Mouse (Mus musculus) lung, postnatal 36 days (tissue): ENCODE measurements around the gene Acnat2.
A peak's percentile ranks its signal among the peaks of the same experiment; 100 is the strongest.
"Not testable (repeated sequence)": the region's sequence is repeated elsewhere in the genome, so short reads cannot be mapped to it uniquely, and the experiment has no call there.

Experiments
- DNase-seq: peaks from one replicate; pipeline ENCODE4 v3.0.0; 2022; ENCODE audit warnings: mixed read lengths

Gene Acnat2

GRCm38 (mm10) chr4:49407957-49408356, at the start of gene Acnat2:
Gene Acnat2 (minus strand): TSS chr4:49408151.
- not testable (repeated sequence) for DNase-seq

DNA sequence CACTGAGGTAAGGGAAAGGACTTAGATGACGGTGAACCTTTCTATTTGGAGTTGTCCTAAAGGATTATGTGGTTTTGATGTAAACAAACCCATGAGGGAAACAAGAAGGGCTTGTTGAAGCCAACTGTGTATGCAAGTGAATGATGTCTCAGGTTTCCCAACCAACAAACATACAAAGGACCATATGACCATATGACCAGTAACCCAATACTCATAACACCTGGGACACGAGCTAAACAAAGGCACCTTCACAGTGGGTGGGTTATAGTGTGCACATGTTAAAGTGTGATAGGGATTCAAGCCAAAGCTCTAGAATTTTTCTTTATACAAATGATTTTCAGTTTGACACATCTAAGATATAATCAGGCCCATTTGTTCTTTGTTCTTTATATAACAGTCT, 48.2 kb upstream of the Acnat2 start:
- DNase-seq: peak; percentile 5

DNA sequence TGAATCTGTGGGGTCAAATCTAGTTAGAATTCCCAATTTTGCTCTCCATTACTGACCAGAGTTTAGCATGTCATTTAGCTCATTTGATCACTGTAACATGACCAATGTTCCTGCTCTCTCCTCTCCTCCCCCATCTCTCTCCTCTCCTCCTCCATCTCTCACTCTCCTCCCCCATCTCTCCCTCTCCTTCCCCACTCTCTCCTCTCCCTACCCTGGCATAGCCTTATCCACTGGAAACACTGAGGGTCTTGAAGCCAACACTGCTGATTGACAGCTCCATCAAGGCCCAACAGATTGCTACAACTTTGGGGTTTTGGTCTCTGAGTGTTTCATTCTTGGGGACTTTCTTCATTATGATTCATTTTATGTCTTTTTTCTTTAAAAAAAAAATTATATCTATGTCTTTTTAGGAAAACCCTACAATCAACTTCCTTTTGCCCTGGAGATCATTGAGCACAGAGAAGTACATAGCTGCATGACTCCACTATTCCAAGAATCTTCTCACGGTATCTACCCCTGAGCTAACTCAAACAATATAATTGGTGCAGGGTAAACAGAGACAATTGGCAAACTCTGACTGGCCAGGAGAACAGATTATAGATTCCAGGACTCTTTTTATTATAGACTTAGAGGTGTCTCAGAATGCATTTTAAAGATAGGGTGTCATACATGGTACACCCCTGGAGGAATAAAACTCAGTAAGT, 44.0 kb upstream of the Acnat2 start:
- no peak for DNase-seq

DNA sequence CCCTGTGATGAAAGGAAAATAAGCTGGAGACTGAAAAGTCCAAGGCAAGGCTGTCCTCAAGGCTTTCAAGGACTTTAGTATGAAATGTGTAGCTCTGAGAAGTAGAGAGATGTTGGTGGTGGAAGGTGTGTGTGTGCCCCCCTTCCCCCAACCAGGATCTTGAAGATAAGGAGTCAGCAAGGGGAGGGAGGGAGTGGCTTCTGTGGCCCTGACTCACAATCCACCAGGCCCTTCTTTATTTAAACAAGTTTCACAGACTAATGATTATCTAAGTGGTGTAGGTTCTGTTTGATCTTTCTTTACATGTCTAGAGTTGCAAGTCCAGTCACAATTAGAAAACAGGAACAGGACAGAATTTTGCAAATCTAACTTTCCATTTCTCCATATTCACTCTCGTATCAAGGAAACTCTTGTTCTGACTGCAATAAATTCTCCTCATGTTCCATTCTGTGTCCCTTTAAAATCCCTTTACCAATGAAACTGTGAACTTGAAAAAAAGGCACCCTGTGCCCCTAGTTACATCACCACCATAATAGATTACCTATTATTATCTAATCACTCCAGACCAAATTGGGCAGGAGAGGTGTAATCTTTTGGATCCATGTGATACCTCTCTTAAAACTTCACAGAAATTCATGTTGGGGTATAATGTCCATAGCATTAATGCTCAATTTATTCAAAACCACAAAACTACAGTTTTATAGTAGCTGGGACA, 43.3 kb upstream of the Acnat2 start:
- DNase-seq: not testable (repeated sequence)

DNA sequence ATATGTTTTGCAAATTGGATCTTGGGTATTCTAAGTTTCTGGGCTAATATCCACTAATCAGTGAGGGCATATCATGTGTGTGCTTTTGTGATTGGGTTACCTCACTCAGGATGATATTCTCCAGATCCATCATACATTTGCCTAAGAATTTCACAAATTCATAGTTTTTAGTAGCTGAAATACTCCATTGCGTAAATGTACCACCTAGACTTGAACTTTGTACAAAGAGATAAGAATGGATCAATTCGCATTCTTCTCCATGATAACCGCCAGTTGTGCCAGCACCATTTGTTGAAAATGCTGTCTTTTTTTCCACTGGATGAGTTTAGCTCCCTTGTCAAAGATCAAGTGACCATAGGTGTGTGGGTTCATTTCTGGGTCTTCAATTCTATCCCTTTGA, 29.0 kb upstream of the Acnat2 start:
- DNase-seq: not testable (repeated sequence)

DNA sequence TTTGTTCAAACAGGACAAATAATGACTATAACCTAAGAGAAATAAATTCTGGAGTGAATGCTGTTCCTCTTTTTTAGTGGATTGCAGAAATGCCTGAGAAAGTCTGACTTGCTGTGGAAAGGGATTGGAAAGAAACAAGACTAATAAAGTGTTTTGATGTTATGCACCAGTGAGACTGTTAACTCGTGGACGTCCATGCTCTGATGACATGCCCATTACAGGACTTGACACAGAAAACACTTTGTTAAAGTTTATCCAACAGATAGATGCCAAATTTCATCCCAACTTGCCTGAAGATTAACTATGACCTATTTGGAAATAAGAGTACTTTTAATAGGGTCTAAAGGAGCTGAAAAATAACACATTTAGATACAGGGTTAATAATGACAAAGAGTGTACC, 2.2 kb upstream of the Acnat2 start:
- not testable (repeated sequence) for DNase-seq

- DNase-seq: no peak
Measured at GRCm38 (mm10) chr4:49386873-49387272, 21.1 kb downstream of the Acnat2 start.

GRCm38 (mm10) chr4:49383576-49384318, 24.2 kb downstream of the Acnat2 start:
- not testable (repeated sequence) for DNase-seq

- DNase-seq: not testable (repeated sequence)
Measured at GRCm38 (mm10) chr4:49368046-49368445, 39.9 kb downstream of the Acnat2 start.

DNA sequence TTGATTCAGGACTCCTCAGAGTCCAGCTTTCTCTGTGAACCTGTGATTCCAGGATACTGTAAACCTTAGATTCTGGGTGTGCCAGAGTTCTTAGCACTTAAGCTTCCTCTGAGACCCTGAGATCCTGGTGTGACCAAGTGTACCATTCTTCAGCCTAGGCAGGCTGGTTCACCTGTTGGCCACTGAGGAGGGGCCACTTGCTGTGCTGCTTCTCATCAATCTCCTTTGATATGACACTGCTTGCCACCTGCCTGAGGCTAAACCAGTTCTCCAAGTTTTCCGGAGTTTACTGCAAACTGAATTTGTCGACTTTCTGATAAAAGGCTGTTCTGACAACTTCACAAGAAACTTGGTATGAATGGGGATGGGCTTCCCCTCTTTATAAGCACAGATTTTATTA, 50.9 kb downstream of the Acnat2 start:
- DNase-seq: no peak

- DNase-seq: no peak
Measured at GRCm38 (mm10) chr4:49350470-49350869, 57.5 kb downstream of the Acnat2 start.

DNA sequence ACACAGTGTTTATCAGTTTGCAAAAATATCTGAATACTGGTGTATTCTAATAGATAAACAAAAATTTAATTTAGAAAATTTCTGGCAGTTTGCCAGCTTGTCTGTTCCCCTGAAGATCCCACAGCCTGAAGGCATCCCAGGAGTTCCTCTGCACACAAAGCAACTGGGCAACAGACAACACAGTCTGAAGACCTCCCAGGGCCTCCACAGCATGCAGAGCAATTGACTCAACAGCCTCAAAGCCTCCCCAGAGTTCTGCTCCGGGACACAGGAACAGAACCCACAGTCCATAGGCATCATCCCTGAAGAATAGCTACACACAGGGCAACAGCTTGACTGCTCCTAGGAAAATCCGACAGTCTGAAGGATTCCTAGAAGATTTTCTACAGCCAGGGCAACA, 59.3 kb downstream of the Acnat2 start:
- DNase-seq: no peak

DNA sequence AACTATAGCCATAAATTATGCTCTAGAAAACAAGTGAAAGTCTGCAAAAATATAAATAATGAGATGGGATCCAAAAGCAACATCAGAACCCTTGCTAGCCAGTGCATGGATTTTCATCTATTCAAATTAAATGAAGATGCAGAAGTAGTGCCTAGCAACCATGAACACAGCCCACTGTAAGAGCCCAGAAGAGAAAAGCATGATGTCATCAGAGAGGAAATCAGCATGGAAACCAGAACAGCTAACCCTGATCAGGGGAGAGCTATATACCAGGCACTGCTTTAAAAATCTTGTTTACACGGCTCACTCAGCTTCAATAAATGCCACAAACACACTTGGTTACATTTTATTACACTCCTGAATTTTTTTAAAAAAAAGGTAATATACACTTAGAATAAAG, 60.0 kb downstream of the Acnat2 start:
- not testable (repeated sequence) for DNase-seq

DNA sequence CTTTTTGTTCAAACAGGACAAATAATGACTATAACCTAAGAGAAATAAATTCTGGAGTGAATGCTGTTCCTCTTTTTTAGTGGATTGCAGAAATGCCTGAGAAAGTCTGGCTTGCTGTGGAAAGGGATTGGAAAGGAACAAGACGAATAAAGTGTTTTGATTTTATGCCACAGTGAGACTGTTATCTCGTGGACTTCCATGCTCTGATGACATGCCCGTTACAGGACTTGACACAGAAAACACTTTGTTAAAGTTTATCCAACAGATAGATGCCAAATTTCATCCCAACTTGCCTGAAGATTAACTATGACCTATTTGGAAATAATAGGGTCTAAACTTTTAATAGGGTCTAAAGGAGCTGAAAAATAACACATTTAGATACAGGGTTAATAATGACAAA, 67.9 kb downstream of the Acnat2 start:
- DNase-seq: not testable (repeated sequence)

- not testable (repeated sequence) for DNase-seq
Measured at GRCm38 (mm10) chr4:49337949-49338348, 70.0 kb downstream of the Acnat2 start.
